Mouse (Mus musculus) WW6 (cell line): ENCODE data around the gene Gfi1b.

Experiments
- DNase-seq: peaks from one replicate; pipeline ENCODE4 v3.0.0-alpha.2; 2013; ENCODE audit warnings: low read depth, low spot score

Gene Gfi1b

DNA sequence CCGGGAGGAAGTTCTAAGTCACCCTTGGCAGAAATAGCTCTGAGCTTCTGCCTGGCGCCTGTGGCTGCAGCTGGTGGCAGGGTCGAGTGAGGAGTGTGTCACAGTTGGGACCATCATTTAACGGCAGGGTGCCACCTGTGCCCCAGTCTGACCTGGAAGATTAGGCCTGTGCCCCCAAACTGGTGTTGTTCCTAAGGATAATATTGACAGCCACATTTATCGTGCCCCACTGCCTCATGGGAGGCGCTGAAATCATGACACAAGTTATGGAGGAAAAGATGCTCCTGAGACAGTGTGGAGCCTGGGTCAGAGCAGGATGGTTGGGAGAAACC is 22.2 kb downstream of the Gfi1b start:
- DNase-seq: no peak

DNA sequence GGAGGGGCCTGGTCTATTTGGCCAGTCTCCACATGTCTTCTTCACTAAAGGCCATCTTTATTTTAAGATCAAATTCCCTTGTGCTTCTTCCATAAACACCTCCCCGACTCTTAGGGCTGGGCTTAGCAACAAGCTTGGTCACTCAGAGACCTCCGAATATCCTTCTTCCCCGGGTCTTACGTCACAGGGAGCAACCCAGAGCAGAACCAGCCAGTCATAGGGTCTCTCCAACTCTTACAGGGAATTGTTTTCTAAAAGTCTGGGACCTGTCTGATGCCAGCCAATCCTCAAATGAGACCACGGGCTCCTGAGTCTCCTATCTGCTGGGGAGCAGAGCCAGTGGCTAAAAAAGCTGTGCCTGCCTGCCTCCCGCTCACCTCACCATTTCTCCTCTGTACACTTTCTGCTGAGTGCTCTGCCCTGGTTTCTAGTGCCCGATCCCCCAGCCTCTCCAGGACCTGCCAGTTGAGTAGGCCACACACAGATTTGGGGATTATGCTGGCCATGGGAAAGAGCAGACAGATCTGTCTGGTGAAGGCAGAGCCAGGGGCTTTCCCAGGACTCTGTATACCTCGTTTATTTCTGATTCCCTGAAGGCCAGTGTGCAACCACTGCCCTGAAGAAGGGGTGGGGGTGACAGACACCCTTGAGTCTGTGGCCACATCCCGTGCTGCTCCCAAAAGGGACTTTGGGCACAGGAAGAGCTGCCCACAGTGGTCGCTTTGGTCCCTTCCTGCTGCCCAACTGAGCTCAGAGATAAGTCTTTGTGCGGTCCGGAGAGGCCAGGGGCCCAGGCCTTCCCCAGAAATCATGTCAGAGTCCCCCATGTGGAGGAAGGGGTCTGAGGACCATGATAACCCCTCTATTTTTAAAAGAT is 22.9 kb downstream of the Gfi1b start:
- no peak for DNase-seq

DNA sequence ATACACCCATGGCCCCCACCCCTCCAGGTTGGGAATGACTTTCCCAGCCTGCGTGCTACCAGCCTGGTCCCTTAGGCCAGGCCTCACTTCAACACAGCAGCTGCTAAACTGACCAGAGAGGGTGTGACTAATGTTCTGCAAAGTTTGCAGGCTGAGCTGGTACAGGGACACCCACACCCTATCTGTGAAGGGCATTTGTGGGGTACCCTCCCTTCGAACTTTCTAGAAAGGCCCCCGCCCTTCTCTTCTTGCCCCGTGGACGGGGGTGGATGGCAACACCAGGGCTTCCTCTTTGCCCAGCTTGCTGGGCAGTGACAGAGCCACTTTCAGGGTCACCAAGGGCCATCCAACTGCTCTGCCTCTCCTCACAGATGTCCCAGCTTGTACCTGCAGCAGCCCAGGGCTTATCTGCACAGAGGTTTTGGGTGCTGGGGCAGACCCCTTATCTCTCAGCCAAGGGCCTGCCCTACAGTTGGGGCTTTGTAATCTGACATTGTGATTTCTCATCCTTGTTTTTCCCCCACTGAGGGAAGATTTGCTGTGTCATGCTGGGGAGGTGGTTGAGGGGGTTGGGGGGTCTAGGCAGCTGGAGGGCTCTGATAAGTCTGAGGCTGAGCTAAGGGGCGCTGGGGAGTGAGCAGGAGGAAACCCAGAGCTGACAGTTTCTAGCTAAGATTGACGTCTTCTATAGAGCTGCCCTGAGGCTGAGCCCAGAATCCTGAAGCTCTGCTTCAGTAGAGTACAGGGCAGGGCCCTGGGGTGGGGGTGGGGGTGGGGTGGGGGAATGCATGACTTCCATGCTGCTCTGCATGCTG is 23.8 kb downstream of the Gfi1b start:
- DNase-seq: no peak

DNA sequence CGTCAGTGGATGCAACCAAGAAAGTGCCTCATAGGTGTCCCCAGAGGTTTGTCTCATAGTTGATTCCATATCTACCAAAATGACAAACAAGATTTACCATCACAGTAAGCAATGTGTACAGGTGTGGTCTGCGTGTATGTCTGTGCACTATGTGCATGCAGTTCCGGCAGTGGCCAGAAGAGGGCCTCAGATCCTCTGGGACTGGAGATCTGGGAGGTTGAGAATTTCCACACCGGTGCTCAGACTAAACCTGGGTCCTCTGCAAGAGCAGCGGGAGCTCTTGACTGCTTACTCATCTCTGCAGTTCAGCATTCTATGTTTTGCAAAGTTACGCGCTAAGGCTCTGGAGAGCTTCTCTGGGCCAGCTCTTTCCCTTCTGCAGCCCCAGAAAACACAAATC is 24.8 kb downstream of the Gfi1b start:
- DNase-seq: peak; percentile 42

DNA sequence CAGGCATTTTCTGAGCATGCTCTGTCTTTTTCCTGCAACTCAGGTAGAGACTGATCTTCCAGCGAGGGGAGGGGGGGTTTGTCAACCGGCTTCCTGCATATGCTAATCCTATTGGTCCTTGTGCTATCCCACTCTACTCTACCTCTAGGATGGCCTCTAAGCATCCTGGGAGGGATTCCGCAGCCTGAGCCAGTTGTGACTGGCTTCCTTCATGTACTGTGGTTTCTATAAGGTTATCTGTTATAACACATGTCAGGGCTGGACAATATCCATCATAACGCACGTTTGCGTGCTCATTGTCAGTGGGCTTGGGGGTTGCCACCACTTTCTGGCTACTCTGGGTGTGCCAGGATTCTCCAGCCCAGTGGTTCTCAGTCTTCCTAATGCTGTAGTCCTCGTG is 25.8 kb downstream of the Gfi1b start:
- no peak for DNase-seq

DNA sequence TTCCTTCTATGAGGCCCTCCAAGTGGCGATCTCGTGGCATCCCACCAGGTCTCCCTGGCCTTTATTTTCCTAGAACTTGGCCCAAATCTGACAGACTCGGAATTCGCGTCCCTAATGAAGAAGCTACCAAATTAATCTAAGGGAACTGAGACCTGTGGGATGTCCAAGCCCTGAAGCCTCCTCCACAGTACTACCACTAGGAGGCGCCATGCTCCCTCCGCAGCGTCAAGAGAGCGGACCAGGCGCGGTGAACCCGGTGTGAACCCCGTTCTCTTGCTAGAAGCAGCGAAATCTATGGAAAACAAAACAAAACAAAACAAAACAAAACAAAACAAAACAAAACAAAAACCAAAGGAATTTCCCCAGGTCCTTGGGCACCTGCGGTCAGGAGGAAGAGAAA is 29.0 kb downstream of the Gfi1b start:
- peak; percentile 58 for DNase-seq

DNA sequence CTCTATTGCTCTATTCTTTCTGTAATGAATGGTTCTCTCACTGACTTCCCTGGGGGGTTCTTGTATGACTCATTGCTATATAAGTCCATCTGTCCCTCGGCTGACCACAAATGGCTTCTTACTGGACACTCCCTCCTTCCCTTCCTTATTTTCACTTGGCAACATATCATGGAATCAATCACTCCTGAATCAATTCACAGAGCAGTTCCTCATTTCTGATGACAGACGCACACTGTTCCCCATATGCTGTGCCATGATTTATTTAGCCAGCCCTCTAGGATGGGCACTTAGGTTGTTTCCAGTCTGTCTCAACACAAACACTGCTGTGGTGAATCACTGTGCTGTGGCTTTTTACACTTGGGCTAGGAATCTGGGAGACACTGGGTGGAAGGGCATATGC is 30.3 kb downstream of the Gfi1b start:
- DNase-seq: no peak

DNA sequence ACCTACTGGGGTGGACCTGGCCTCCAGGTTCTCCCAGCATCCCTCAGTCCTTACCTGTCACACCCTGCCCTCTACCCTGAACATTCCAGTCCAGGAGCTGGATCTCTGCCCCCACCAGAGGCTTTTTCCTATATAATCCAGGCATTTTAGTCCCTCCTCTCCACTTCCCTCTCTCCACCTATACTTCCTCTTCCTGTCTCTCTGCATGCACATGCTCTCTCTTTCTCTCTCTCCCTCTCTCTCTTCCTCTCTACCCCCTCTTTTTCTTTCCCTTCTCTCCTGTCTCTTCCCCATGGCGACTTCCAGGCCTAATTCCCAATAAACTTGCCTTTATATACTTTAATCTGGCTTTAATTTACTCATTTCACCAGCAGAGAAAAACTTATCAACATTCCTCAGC is 33.2 kb downstream of the Gfi1b start:
- DNase-seq: no peak

DNA sequence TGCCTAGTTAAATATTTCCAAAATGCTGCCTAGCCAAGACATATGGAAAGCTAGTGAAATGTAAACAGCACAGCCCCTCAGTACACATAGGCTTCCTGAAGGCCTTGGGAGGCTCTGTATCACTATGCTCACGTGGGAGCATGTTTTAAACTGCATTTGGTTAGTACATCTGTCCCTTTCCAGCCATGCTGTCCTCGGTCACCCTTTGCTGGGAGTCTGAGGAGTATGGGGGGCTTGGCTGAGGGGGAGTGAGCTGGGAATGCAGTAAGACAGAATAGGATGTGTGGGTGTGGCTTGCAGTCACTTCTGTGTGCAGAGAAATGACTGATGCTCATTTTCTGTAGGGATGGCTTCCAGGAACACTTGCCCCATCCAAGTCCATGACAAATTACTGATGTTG is 36.1 kb downstream of the Gfi1b start:
- no peak for DNase-seq

DNA sequence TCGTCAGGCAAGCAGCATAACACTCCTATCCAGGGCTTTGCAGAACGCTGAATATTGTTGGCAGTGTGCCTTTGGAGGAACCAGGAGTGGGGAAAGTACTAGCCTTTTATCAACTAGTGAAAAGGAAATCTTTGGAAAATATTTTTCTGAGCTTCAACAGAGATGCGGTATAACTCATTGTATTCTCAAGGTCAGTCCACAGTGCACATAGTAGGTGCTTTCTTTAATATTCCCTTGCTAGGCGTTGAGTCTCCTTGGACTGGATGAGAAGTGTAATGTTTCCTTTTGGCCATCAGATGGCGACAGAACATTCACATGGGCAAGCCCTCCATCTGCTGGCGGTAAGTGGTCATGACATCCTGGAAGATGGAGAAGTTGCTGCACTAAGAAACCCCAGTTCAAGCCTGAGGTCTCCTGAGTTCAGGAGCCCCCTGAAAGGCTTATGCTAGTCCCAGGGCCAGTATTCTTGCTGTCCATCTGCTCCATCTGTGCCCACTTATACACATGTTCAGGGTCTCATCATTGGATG is 36.7 kb downstream of the Gfi1b start:
- peak; percentile 61 for DNase-seq

DNA sequence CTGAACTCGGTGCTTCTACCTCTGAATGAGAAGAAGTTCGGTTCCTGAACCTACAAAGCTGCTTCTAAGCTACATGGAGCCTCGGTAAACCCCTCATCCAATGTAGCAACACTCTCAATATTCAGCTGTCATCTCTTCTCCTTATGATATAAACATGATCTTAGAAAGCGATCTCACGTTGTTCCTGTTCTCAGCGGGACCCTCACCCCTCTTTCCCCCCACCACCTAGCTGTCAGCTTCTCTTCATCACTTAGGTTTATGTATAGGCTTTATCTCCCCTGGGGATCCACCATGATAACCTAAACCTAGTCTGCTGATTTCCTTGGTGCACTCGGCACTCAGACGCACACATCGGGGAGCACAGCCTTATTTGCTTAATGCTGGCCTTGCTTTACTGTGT is 38.1 kb downstream of the Gfi1b start, which contains the start of gene Gtf3c5:
Gtf3c5 (minus strand) TSS at position 101 of the 400 bp plus-strand sequence.
- no peak for DNase-seq

DNA sequence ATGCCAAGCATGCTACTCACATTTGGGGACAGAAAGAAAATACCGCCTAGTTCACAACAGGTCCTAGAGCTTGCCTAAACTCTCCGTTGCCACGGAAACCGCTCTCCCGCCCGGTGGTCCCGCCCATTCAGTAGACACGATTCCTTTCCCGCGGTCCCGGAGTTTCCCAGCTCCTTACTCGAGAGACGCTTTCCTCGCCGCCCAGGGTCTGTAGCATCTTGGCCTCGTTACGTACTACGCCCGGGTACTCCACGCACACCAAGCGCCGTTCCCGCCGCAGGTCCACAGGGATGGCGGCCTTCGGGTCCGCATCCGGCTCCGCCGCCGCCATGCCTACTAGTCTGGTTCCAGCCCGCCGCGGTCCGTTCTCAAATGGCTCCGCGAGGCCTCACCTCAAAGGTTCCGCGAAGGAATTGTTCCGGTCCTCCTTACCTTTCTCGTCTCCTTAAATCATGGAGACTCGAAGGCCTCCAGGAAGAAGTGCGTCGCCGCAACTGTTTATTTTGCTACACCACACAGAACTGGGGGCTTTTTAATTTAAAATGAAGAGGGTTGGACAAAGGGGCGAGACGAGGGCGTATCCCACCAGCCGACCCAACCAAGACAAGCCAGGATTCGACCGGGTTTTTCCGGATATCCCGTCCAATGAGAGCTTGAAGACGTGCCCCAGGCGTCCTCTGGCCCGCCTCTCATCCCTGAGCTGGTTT is 39.0 kb downstream of the Gfi1b start:
- peak; percentile 75 for DNase-seq

DNA sequence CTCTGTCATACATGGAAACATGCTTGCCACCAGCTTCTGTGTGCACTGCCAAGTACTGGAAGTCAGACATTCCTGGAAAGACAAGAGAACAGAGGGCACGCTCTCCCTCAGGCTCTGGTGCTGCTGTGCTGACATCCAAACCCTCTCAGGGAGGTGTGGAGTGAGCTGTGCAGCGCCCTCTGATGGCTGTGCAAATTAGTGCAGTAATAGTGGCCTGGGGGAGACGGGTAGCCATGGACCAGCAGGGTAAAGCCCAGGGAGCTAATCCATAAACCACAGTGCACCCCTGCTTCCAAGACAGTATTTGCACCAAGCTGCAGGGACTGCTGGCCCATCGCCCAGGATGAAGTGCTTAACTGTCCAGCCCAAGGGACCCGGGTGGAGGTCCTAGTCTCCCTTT is 43.8 kb downstream of the Gfi1b start:
- peak; percentile 26 for DNase-seq

DNA sequence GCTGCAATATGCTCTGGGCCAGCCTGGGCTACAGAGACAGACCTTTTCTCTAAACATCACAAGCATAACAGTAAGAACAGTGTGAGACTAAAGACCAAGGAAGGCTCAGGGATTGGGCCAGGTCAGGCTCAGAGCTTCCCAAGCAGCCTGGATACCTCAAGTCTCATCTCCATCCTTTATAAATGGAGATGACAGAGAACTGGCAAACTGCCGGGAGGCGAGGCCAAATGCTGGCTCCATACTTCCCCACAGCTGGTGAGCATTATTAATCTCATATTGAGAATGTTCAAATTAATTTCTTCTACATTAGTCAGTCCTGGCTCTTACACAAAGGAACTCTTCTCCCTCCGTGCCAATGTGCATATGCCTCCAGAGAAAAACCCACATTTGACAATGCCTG is 45.0 kb downstream of the Gfi1b start:
- no peak for DNase-seq

DNA sequence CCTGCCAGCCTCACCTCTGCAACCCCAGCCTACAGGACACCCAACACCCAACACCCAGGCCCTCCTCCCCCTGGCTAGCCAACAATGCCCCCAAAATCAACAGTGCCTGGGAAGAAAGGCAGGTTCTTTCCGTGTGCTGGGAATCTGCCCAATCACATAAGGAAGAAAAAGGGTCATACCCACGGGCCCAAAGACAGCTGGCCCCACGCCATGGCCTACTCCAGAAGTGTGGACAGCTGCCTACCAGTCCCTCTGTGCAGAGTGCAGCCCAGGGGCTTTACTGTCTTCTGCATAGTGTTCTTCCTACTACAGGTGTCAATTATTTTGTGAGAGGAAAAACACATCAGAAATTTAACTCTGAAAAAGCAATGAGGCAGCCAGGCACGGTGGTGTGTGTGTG is 46.4 kb downstream of the Gfi1b start:
- DNase-seq: no peak

DNA sequence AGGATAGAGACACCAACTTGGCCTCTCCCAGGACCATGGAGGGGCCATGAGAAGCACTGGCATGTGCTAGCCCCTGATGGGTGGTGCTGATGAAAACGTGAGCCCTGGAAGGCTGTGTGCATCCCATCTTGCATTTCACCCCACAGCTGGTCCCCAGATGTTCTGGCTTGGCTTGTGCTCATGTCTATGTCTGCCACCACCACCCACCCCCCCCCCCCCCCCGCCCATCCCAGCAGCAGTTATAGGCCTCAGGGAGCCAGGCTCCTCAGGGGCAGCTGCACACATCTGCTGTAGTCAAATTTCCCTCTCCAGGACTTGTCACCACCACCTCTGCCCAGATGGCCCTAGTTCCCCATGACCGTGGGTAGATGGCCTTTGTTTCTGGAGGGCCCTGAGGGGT is 51.9 kb downstream of the Gfi1b start:
- no peak for DNase-seq

DNA sequence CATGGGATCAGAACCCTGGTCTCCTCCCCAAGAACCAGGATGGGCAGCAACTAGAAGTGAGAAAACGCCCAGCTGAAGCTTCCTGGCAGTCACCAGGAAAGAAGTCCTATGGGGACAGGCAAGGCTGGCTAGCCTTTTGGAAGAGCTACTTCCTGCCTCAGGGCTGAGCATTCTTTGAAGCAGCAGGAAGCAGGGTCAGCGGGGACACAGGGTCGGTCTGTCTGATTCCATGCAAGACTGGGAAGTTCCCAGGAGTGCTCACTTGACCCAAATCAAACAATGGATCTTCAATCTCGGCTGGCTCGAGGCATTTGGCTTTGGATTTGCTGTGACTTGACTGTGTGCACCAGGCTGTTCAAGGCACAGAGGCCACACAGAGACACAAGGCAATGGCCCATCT is 55.2 kb downstream of the Gfi1b start:
- DNase-seq: no peak

DNA sequence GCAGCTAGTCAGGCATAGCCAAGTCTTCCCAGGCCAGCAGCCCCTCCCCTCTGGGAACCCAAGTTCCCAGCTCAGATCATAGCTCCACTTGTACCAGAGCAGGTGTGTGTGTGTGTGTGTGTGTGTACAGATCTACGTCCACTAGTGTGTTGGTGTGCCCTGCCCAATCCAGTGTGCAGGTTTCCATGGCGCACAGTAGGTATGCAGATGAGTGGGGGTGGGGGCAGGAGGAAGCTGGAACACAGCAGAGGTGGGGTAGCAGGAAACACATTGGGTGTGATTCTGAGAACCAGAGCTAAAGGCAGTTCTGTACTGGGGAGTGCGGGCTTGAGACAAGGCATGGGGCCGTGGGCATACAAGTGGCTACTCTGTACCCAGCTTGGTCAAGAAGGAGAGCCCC is 57.4 kb downstream of the Gfi1b start:
- no peak for DNase-seq

DNA sequence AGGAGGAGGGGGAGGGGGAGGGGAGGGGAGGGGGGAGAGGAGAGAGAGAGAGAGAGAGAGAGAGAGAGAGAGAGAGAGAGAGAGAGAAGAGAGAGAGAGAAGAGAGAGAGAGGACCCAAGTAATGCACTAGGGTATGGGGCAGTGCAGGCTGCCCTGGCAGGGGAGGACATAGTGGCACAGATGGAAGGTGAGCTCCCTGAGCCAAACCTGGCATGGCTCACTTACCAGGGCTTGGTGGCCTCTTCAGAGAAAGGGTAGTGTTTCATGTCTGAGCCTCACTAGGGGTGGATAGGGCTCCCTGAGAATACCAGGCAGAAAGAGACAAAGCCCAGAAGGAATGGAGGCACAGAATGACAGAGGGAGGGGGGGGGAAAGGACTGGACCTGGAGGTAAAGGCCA is 58.0 kb downstream of the Gfi1b start:
- DNase-seq: no peak

DNA sequence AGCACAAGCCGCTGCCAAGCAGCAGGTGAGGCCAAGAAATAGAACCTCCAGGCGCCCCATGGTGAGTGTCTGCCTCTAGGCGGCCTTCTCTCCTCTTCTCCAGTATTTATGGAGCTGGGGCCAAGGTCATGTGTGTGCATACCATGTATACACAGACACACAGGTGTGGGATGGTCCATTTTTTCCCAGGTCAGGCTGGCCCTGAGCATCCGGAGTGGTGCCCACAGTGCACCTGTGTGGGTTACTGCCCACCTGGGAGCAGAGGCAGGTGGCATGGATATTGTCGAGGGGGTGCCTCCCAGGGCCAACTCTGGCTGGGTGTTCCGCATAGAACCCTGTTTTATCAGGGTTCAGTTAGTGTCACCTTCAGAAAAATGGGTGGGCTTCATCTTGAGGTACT is 58.5 kb downstream of the Gfi1b start, which contains the start of gene Cel:
Cel (minus strand) TSS at position 101 of the 400 bp plus-strand sequence.
- no peak for DNase-seq
